Mouse (Mus musculus): ENCODE data around the gene Vmn2r42.

The Vmn2r42 gene

DNA sequence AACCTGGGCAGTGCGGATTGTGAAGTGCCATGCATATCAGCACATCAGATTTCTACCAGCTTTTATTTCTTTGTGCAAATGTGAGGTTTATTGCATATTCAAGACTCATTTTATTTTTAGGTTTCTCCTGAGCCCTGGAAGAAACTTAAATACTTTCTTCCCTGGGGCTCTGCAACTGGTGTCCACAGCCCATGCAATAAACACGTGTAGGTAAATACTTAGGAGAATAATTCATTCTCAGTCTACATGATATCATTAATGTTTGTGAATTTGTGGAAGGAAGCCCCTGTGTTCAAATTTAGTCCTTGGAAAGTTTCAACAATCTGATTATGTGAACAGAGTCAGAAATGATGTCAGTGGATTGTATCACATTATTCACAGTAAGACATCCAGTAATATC is at the start of gene Vmn2r42:
TSS of gene Vmn2r42 (minus strand) at position 101 of the 400 bp plus-strand sequence.
- no CpG with 5 or more reads among the region's 2 CpGs for WGBS

DNA sequence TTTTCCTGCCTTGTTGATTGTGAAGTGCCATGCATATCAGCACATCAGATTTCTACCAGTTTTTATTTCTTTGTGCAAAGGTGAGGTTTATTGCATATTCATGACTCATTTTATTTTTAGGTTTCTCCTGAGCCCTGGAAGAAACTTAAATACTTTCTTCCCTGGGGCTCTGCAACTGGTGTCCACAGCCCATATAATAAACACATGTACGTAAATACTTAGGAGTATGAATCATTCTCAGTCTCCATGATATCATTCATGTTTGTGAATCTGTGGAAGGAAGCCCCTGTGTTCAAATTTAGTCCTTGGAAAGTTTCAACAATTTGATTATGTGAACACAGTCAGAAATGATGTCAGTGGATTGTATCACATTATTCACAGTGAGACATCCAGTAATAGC is 38.6 kb downstream of the Vmn2r42 start, which contains the start of gene Vmn2r41:
TSS of gene Vmn2r41 (minus strand) at position 101 of the 400 bp plus-strand sequence.
- no CpG with 5 or more reads among the region's 1 CpGs for WGBS

Data from cerebral cortex, adult 2 months (tissue).